36 mouse cellular contexts compared by ENCODE assay signal in genomic region chr4:115648752-115649151, GRCm38 (mm10). TPM values are rescaled to one million over a fixed set of nuclear protein-coding genes. Genes with fewer than 3 reads are reported as not detected.
A peak's percentile ranks its signal among the peaks of the same experiment; 100 is the strongest.
DNase-seq lines count a peak whose midpoint lies in the region; ATAC-seq lines count a peak whose summit lies in the region.
"Had no signal": no experiment of that assay in that cellular context is flagged by ENCODE, and none has a peak within 500 bp of the region (broad histone marks: within the 10 kb centered on the region; RNA-seq: fewer than 3 reads in every experiment).

No protein-coding gene starts in this region.

- H3K9me3 ChIP-seq in kidney, embryonic 16.5 days (ENCODE audit: low read length), result no peaks in the 10 kb centered on the region
- no peaks in the 10 kb centered on the region for H3K9me3 ChIP-seq in intestine, embryonic 15.5 days
- H3K9me3 ChIP-seq: embryonic facial prominence, embryonic 12.5 days; forebrain, embryonic 10.5 days; liver, embryonic 12.5 days; midbrain, embryonic 13.5 days had no signal

- H3K4me3 ChIP-seq in kidney, embryonic 16.5 days (ENCODE audit: low read length), result no peak overlapping the region
- no peak overlapping the region for H3K4me3 ChIP-seq in intestine, embryonic 15.5 days (replicated peaks)
- H3K4me3 ChIP-seq: embryonic facial prominence, embryonic 12.5 days; forebrain, embryonic 10.5 days; liver, embryonic 12.5 days; midbrain, embryonic 13.5 days had no signal

- H3K4me2 ChIP-seq in kidney, embryonic 16.5 days (replicated peaks; ENCODE audit: low read depth, low read length), result no peak overlapping the region
- H3K4me2 ChIP-seq in intestine, embryonic 15.5 days (replicated peaks), result no peak overlapping the region
- H3K4me2 ChIP-seq: embryonic facial prominence, embryonic 12.5 days; liver, embryonic 12.5 days; midbrain, embryonic 13.5 days had no signal

- H3K9ac ChIP-seq in kidney, embryonic 16.5 days (replicated peaks; ENCODE audit: low read length), result no peak overlapping the region
- H3K9ac ChIP-seq in intestine, embryonic 15.5 days, result no peak overlapping the region
- H3K9ac ChIP-seq: embryonic facial prominence, embryonic 12.5 days; liver, embryonic 12.5 days; liver, postnatal 0 days; midbrain, embryonic 13.5 days had no signal

- no peaks in the 10 kb centered on the region for H3K36me3 ChIP-seq in kidney, embryonic 16.5 days (ENCODE audit: insufficient read depth, low read length)
- H3K36me3 ChIP-seq in intestine, embryonic 15.5 days, result no peaks in the 10 kb centered on the region
- H3K36me3 ChIP-seq: embryonic facial prominence, embryonic 12.5 days; forebrain, embryonic 10.5 days; liver, embryonic 12.5 days; midbrain, embryonic 13.5 days had no signal

- intact Hi-C loops in heart, postnatal 25 days (cut with DNase I), result loop anchor here (5.0 kb wide), 1 partner anchor 171 kb away; no protein-coding TSS in a partner anchor

- 55% methylated on average over 2 of the region's 2 CpGs for WGBS in kidney, embryonic 16.5 days
- 71% methylated on average over 2 of the region's 2 CpGs for WGBS in intestine, embryonic 15.5 days

- H3K4me1 ChIP-seq in kidney, embryonic 16.5 days (ENCODE audit: insufficient read depth, low read length), result no peaks in the 10 kb centered on the region
- H3K4me1 ChIP-seq in intestine, embryonic 15.5 days (replicated peaks), result no peaks in the 10 kb centered on the region
- H3K4me1 ChIP-seq: embryonic facial prominence, embryonic 12.5 days; forebrain, embryonic 10.5 days; liver, embryonic 12.5 days; midbrain, embryonic 13.5 days had no signal

- no peaks in the 10 kb centered on the region for H3K27me3 ChIP-seq in kidney, embryonic 16.5 days (ENCODE audit: insufficient read depth, low read length)
- no peaks in the 10 kb centered on the region for H3K27me3 ChIP-seq in intestine, embryonic 15.5 days (replicated peaks)
- H3K27me3 ChIP-seq: embryonic facial prominence, embryonic 12.5 days; liver, embryonic 12.5 days; midbrain, embryonic 13.5 days had no signal

- DNase-seq in heart, adult 18-20 months, result peak; percentile 49 to 54
- DNase-seq in heart, postnatal 25 days (ENCODE audit: low spot score), result no peak
- DNase-seq in kidney, adult 9 months, result peak; percentile 1
- DNase-seq in fat pad, adult 2 months (ENCODE audit: extremely low read depth, low read depth, low spot score), result peak; percentile 70
- DNase-seq in adrenal gland, postnatal 10 days, result no peak
- DNase-seq: adrenal gland, adult 8-10 months; B cell, adult 2 months; cerebellum, adult 11 months; cerebellum, adult 9-10 months; cerebellum, postnatal 36 days; embryo, embryonic 11 days; gastrocnemius, postnatal 36 days; kidney, adult 2 months; kidney, postnatal 10 days; layer of hippocampus, postnatal 36 days; left cerebral cortex, postnatal 4 days; liver, postnatal 0 days had no signal

- no peak for ATAC-seq in kidney, embryonic 16.5 days (ENCODE audit: low FRiP score, low TSS enrichment)
- no peak for ATAC-seq in intestine, embryonic 15.5 days
- ATAC-seq: forebrain, embryonic 16.5 days; hindbrain, embryonic 16.5 days; liver, embryonic 12.5 days; liver, postnatal 0 days; midbrain, embryonic 13.5 days had no signal

- no peak overlapping the region for H3K27ac ChIP-seq in kidney, embryonic 16.5 days (ENCODE audit: low read length)
- H3K27ac ChIP-seq in intestine, embryonic 15.5 days, result no peak overlapping the region
- H3K27ac ChIP-seq: embryonic facial prominence, embryonic 12.5 days; forebrain, embryonic 10.5 days; liver, embryonic 12.5 days; midbrain, embryonic 13.5 days had no signal

RNA-seq across cellular contexts. Expression of gene Cyp4b1, which starts 1.2 kb away (rescaled TPM):
- total RNA-seq in heart, adult 18-20 months (2021), result 10 to 100 TPM; 29.4 to 33.2 TPM
- 10 to 100 TPM; 22.8 to 27.9 TPM for total RNA-seq in heart, postnatal 25 days (2021)
- polyA plus RNA-seq in kidney, embryonic 16.5 days (2015; fragmentation: Nextera tagmentation; extraction: Ambion mirVana), result 7.9 and 8.8 TPM in 2 replicates
- polyA plus RNA-seq in intestine, embryonic 15.5 days (2015; fragmentation: Nextera tagmentation; extraction: Ambion mirVana), result 2.0 and 2.6 TPM in 2 replicates
- total RNA-seq in adrenal gland, postnatal 10 days (2021), result 10 to 100 TPM; 19.1 to 26.5 TPM
- total RNA-seq: megakaryocyte, adult 5-6 weeks; monocyte, adult 5-6 weeks had no signal
- polyA plus RNA-seq: forebrain, embryonic 10.5 days; hindbrain, embryonic 11.5 days had no signal

RNA-seq across cellular contexts. Expression of gene Cyp4a32, which starts 48.0 kb away (rescaled TPM):
- not detected for total RNA-seq in heart, adult 18-20 months (2021)
- not detected for total RNA-seq in heart, postnatal 25 days (2021)
- polyA plus RNA-seq in kidney, embryonic 16.5 days (2015; fragmentation: Nextera tagmentation; extraction: Ambion mirVana), result not detected in 2 replicates
- not detected in 2 replicates for polyA plus RNA-seq in intestine, embryonic 15.5 days (2015; fragmentation: Nextera tagmentation; extraction: Ambion mirVana)
- total RNA-seq in adrenal gland, postnatal 10 days (2021), result 10 to 100 TPM in 1 of 2 experiments, 1 to 10 TPM in 1; 4.4 to 17.8 TPM
- total RNA-seq: adrenal gland, adult 8-10 months; gastrocnemius, postnatal 36 days; layer of hippocampus, postnatal 36 days; left cerebral cortex, postnatal 4 days; megakaryocyte, adult 5-6 weeks; monocyte, adult 5-6 weeks had no signal
- polyA plus RNA-seq: embryonic facial prominence, embryonic 12.5 days; forebrain, embryonic 10.5 days; forebrain, embryonic 16.5 days; heart, embryonic 16.5 days; hindbrain, embryonic 11.5 days; hindbrain, embryonic 16.5 days; intestine, embryonic 14.5 days; large intestine, adult 2 months; limb, embryonic 14.5 days; liver, embryonic 12.5 days; lung, embryonic 16.5 days; midbrain, embryonic 13.5 days; neural tube, embryonic 14.5 days; small intestine, adult 2 months; stomach, embryonic 14.5 days had no signal

Comparison
In these comparisons a context has a peak if more than half of its experiments do, and no peak if none do; other contexts are left out.
1. DNase-seq: peak in heart, adult 18-20 months (2 of 2), kidney, adult 9 months (single experiment) and fat pad, adult 2 months (single experiment); none in heart, postnatal 25 days (single experiment) and adrenal gland, postnatal 10 days (single experiment).
2. RNA of gene Cyp4a32, which starts 48.0 kb away (total RNA-seq): 4.4 to 17.8 TPM in adrenal gland, postnatal 10 days; not detected in heart, adult 18-20 months and not detected in heart, postnatal 25 days; every median in the first group is over 4 times any median in the second.